Mouse (Mus musculus) cerebellum, adult 18-20 months (tissue): ENCODE measurements around the gene Prr14.
A peak's percentile ranks its signal among the peaks of the same experiment; 100 is the strongest.
"Not testable (repeated sequence)": the region's sequence is repeated elsewhere in the genome, so short reads cannot be mapped to it uniquely, and the experiment has no call there.

Experiments
- DNase-seq, 2 experiments: peaks; one replicate each; pipeline ENCODE4 v3.0.0; 2021

The Prr14 gene

GRCm38 (mm10) chr7:127472060-127472459 lies 12.6 kb downstream of the Prr14 start:
- no peak for DNase-seq

GRCm38 (mm10) chr7:127473705-127474104 lies 14.3 kb downstream of the Prr14 start:
- no peak for DNase-seq

GRCm38 (mm10) chr7:127474378-127475070 lies 15.1 kb downstream of the Prr14 start:
- DNase-seq = no peak

GRCm38 (mm10) chr7:127475186-127475740 lies 15.9 kb downstream of the Prr14 start:
- no peak for DNase-seq

GRCm38 (mm10) chr7:127476336-127476735 lies 16.9 kb downstream of the Prr14 start:
- peak; percentile 43 to 51 for DNase-seq

- DNase-seq = no peak
These were observed 17.4 kb downstream of the Prr14 start for GRCm38 (mm10) chr7:127476855-127477254.

GRCm38 (mm10) chr7:127477687-127478634 lies 18.6 kb downstream of the Prr14 start:
- peak; percentile 98 to 100 for DNase-seq

GRCm38 (mm10) chr7:127478635-127479317 lies 19.4 kb downstream of the Prr14 start, which contains the start of gene Fbrs:
Fbrs (plus strand) TSS chr7:127479199.
- DNase-seq = peak; percentile 94

- peak in 1 of 2 experiments; percentile 36 for DNase-seq
These were observed 20.2 kb downstream of the Prr14 start for GRCm38 (mm10) chr7:127479318-127480225.

GRCm38 (mm10) chr7:127480321-127480720 lies 20.9 kb downstream of the Prr14 start:
- DNase-seq = no peak

GRCm38 (mm10) chr7:127485416-127485815 lies 26.0 kb downstream of the Prr14 start:
- peak; percentile 43 to 51 for DNase-seq

GRCm38 (mm10) chr7:127488364-127488763 lies 29.0 kb downstream of the Prr14 start:
- not testable (repeated sequence) for DNase-seq

- no peak for DNase-seq
These were observed 30.6 kb downstream of the Prr14 start for GRCm38 (mm10) chr7:127489982-127490381.

- no peak for DNase-seq
These were observed 32.4 kb downstream of the Prr14 start for GRCm38 (mm10) chr7:127491846-127492245.

- DNase-seq = no peak
These were observed 35.2 kb downstream of the Prr14 start for GRCm38 (mm10) chr7:127494648-127495047.

- DNase-seq = no peak
These were observed 38.0 kb downstream of the Prr14 start for GRCm38 (mm10) chr7:127497382-127497781.

GRCm38 (mm10) chr7:127498407-127498806 lies 39.0 kb downstream of the Prr14 start:
- DNase-seq = peak; percentile 47 to 57

- DNase-seq = no peak
These were observed 48.9 kb downstream of the Prr14 start for GRCm38 (mm10) chr7:127508291-127508690.

GRCm38 (mm10) chr7:127509830-127510229 lies 50.4 kb downstream of the Prr14 start:
- not testable (repeated sequence) for DNase-seq

GRCm38 (mm10) chr7:127511241-127511640 lies 51.8 kb downstream of the Prr14 start:
- DNase-seq = peak; percentile 25 to 29

GRCm38 (mm10) chr7:127511808-127512230 lies 52.4 kb downstream of the Prr14 start, which contains the start of gene Srcap:
Srcap (plus strand) TSS chr7:127511983.
- DNase-seq = peak; percentile 93 to 97
